Mouse (Mus musculus) thymus, postnatal 0 days (tissue): ENCODE measurements at regions not wholly inside any gene's neighbourhood (a gene's known extent, or its start where the extent isn't known, plus 50 kb on each side); places are given as distances from the start of the nearest gene placed in this dataset.

Source experiments
- DNase-seq: peaks from one replicate; pipeline ENCODE4 v3.0.0-alpha.2; 2015; ENCODE audit warnings: low spot score

- DNase-seq: peak; percentile 4
Observed at GRCm38 (mm10) chr14:39532689-39533088, 59.8 kb upstream of the Nrg3 start.
